In genomic region chr12:108231901-108232300, GRCm38 (mm10) we compare ENCODE assay signal across 15 mouse cellular contexts. TPM values are rescaled to one million over a fixed set of nuclear protein-coding genes. Genes with fewer than 3 reads are reported as not detected.
DNase-seq lines count a peak whose midpoint lies in the region; ATAC-seq and TF ChIP-seq lines count a peak whose summit lies in the region.
"Had no signal": no experiment of that assay in that cellular context is flagged by ENCODE, and none has a peak within 500 bp of the region (broad histone marks: within the 10 kb centered on the region; RNA-seq: fewer than 3 reads in every experiment).

No protein-coding gene starts in this region.

- 54% methylated on average over 9 of the region's 9 CpGs for whole genome bisulfite sequencing in kidney, postnatal 0 days
- WGBS in forebrain, embryonic 11.5 days, result 48% methylated on average over 9 of the region's 9 CpGs
- WGBS in hindbrain, embryonic 15.5 days, result 16% methylated on average over 9 of the region's 9 CpGs
- WGBS in limb, embryonic 10.5 days, result 51% methylated on average over 9 of the region's 9 CpGs

- intact Hi-C loops in gastrocnemius, postnatal 14 days (cut with DNase I; ENCODE audit: low total_unique reads), result no loop called here

- no peaks in the 10 kb centered on the region for H3K9me3 ChIP-seq in kidney, postnatal 0 days (replicated peaks; ENCODE audit: low read length)
- no peaks in the 10 kb centered on the region for H3K9me3 ChIP-seq in forebrain, embryonic 11.5 days (ENCODE audit: control insufficient read depth, low read length)
- H3K9me3 ChIP-seq in hindbrain, embryonic 15.5 days, result no peaks in the 10 kb centered on the region
- no peaks in the 10 kb centered on the region for H3K9me3 ChIP-seq in limb, embryonic 10.5 days (replicated peaks)
- H3K9me3 ChIP-seq: embryonic facial prominence, embryonic 13.5 days had no signal

- no peak for DNase-seq in kidney, postnatal 0 days (ENCODE audit: low spot score)
- DNase-seq in kidney, postnatal 36 days, result no peak
- no peak for DNase-seq in forebrain, embryonic 11.5 days (ENCODE audit: low spot score)
- peak; percentile 91 for DNase-seq in retina, postnatal 1 day
- no peak for DNase-seq in gastrocnemius, postnatal 14 days
- no peak for DNase-seq in limb, embryonic 10.5 days (ENCODE audit: low spot score)
- DNase-seq in spleen, postnatal 36 days (ENCODE audit: low spot score in 2 of 2), result no peak
- DNase-seq: heart, adult 2 months; heart, postnatal 4 days; kidney, postnatal 10 days; lung, postnatal 10 days had no signal

- H3K4me2 ChIP-seq in kidney, postnatal 0 days (ENCODE audit: low read length), result no peak overlapping the region
- H3K4me2 ChIP-seq in forebrain, embryonic 11.5 days (ENCODE audit: low read depth, low read length, severe bottlenecking), result no peak overlapping the region
- H3K4me2 ChIP-seq in hindbrain, embryonic 15.5 days, result no peak overlapping the region
- H3K4me2 ChIP-seq: embryonic facial prominence, embryonic 13.5 days; liver, embryonic 11.5 days had no signal

- H3K36me3 ChIP-seq in kidney, postnatal 0 days (ENCODE audit: insufficient read depth, low read length), result no peaks in the 10 kb centered on the region
- H3K36me3 ChIP-seq in forebrain, embryonic 11.5 days (ENCODE audit: control insufficient read depth, insufficient read depth, low read length), result no peaks in the 10 kb centered on the region
- H3K36me3 ChIP-seq in hindbrain, embryonic 15.5 days, result no peaks in the 10 kb centered on the region
- H3K36me3 ChIP-seq in limb, embryonic 10.5 days, result no peaks in the 10 kb centered on the region
- H3K36me3 ChIP-seq: embryonic facial prominence, embryonic 13.5 days had no signal

- peak overlapping the region; percentile 18; the same call in 1 of the 2 replicates for H3K9ac ChIP-seq in kidney, postnatal 0 days (ENCODE audit: low read depth, low read length)
- H3K9ac ChIP-seq in forebrain, embryonic 11.5 days (ENCODE audit: low read length), result no peak overlapping the region
- no peak overlapping the region for H3K9ac ChIP-seq in hindbrain, embryonic 15.5 days
- H3K9ac ChIP-seq: embryonic facial prominence, embryonic 13.5 days had no signal

- ATAC-seq in kidney, postnatal 0 days (replicated peaks; ENCODE audit: low FRiP score, low read depth), result no peak
- ATAC-seq in forebrain, embryonic 11.5 days (replicated peaks; ENCODE audit: low FRiP score), result no peak
- peak; percentile 31 for ATAC-seq in hindbrain, embryonic 15.5 days (ENCODE audit: low FRiP score, low read depth)

- no peak overlapping the region for H3K4me3 ChIP-seq in kidney, postnatal 0 days (replicated peaks; ENCODE audit: low read depth, low read length)
- H3K4me3 ChIP-seq in forebrain, embryonic 11.5 days (ENCODE audit: low read depth, low read length), result no peak overlapping the region
- no peak overlapping the region for H3K4me3 ChIP-seq in hindbrain, embryonic 15.5 days
- H3K4me3 ChIP-seq in limb, embryonic 10.5 days, result no peak overlapping the region
- H3K4me3 ChIP-seq: embryonic facial prominence, embryonic 13.5 days; heart, adult 2 months had no signal

- peaks cover 15% of the 10 kb centered on the region for H3K4me1 ChIP-seq in kidney, postnatal 0 days (replicated peaks; ENCODE audit: insufficient read depth, low read length)
- H3K4me1 ChIP-seq in forebrain, embryonic 11.5 days (replicated peaks; ENCODE audit: control insufficient read depth, insufficient read depth, low read length), result peaks cover 10% of the 10 kb centered on the region
- H3K4me1 ChIP-seq in hindbrain, embryonic 15.5 days (replicated peaks), result peaks cover 53% of the 10 kb centered on the region
- H3K4me1 ChIP-seq in limb, embryonic 10.5 days, result peaks cover 74% of the 10 kb centered on the region

- no peaks in the 10 kb centered on the region for H3K27me3 ChIP-seq in kidney, postnatal 0 days (ENCODE audit: insufficient read depth, low read length)
- no peaks in the 10 kb centered on the region for H3K27me3 ChIP-seq in forebrain, embryonic 11.5 days (ENCODE audit: control insufficient read depth, insufficient read depth, low read length)
- no peaks in the 10 kb centered on the region for H3K27me3 ChIP-seq in hindbrain, embryonic 15.5 days
- H3K27me3 ChIP-seq in limb, embryonic 10.5 days (ENCODE audit: low read depth, poor library complexity, severe bottlenecking), result peaks cover 37% of the 10 kb centered on the region
- H3K27me3 ChIP-seq: embryonic facial prominence, embryonic 13.5 days had no signal

- H3K27ac ChIP-seq in kidney, postnatal 0 days, result no peak overlapping the region
- H3K27ac ChIP-seq in forebrain, embryonic 11.5 days (ENCODE audit: low read depth, low read length), result 0 out of 2 replicates have a peak overlapping the region, but pooled peaks have one; percentile 25
- peak overlapping the region; percentile 41 for H3K27ac ChIP-seq in hindbrain, embryonic 15.5 days (replicated peaks)
- no peak overlapping the region for H3K27ac ChIP-seq in limb, embryonic 10.5 days
- H3K27ac ChIP-seq: embryonic facial prominence, embryonic 13.5 days; heart, adult 2 months had no signal

- TF ChIP-seq CTCF in kidney, postnatal 0 days (IDR thresholded peaks at IDR 0.05; ENCODE audit: low read depth), result no peak

RNA-seq across cellular contexts. Expression of gene Ccdc85c, which starts 43.3 kb away (rescaled TPM):
- polyA plus RNA-seq in kidney, postnatal 0 days (2015; fragmentation: Nextera tagmentation; extraction: Ambion mirVana), result 7.2 and 7.7 TPM in 2 replicates
- 18.0 and 18.8 TPM in 2 replicates for polyA plus RNA-seq in forebrain, embryonic 11.5 days (2014; fragmentation: Nextera tagmentation; extraction: Ambion mirVana)
- 13.7 and 14.7 TPM in 2 replicates for polyA plus RNA-seq in hindbrain, embryonic 15.5 days (2015; fragmentation: Nextera tagmentation; extraction: Ambion mirVana)
- 1 to 10 TPM; 5.4 to 5.7 TPM for total RNA-seq in gastrocnemius, postnatal 14 days (2021)
- polyA plus RNA-seq in limb, embryonic 10.5 days (2016; fragmentation: Nextera tagmentation; extraction: Ambion mirVana), result 5.4 and 6.2 TPM in 2 replicates
- total RNA-seq: monocyte, adult 5-6 weeks had no signal

RNA-seq across cellular contexts. Expression of gene Ccnk, which starts 52.5 kb away (rescaled TPM):
- polyA plus RNA-seq in kidney, postnatal 0 days (2015; fragmentation: Nextera tagmentation; extraction: Ambion mirVana), result 2.8 and 3.3 TPM in 2 replicates
- 5.0 and 6.2 TPM in 2 replicates for polyA plus RNA-seq in forebrain, embryonic 11.5 days (2014; fragmentation: Nextera tagmentation; extraction: Ambion mirVana)
- polyA plus RNA-seq in hindbrain, embryonic 15.5 days (2015; fragmentation: Nextera tagmentation; extraction: Ambion mirVana), result 2.8 and 3.1 TPM in 2 replicates
- total RNA-seq in gastrocnemius, postnatal 14 days (2021), result 10 to 100 TPM; 28.2 to 35.0 TPM
- polyA plus RNA-seq in limb, embryonic 10.5 days (2016; fragmentation: Nextera tagmentation; extraction: Ambion mirVana), result 3.3 and 3.4 TPM in 2 replicates

RNA-seq across cellular contexts. Expression of gene Setd3, which starts 52.8 kb away (rescaled TPM):
- 74.3 and 80.6 TPM in 2 replicates for polyA plus RNA-seq in kidney, postnatal 0 days (2015; fragmentation: Nextera tagmentation; extraction: Ambion mirVana)
- polyA plus RNA-seq in forebrain, embryonic 11.5 days (2014; fragmentation: Nextera tagmentation; extraction: Ambion mirVana), result 79.2 and 85.9 TPM in 2 replicates
- 95.6 and 95.9 TPM in 2 replicates for polyA plus RNA-seq in hindbrain, embryonic 15.5 days (2015; fragmentation: Nextera tagmentation; extraction: Ambion mirVana)
- 10 to 100 TPM; 69.6 to 75.0 TPM for total RNA-seq in gastrocnemius, postnatal 14 days (2021)
- 71.4 and 76.9 TPM in 2 replicates for polyA plus RNA-seq in limb, embryonic 10.5 days (2016; fragmentation: Nextera tagmentation; extraction: Ambion mirVana)

Comparison
In these comparisons a context has a peak if more than half of its experiments do, and no peak if none do; other contexts are left out.
1. H3K27ac ChIP-seq: peak in forebrain, embryonic 11.5 days (single experiment) and hindbrain, embryonic 15.5 days (single experiment); none in kidney, postnatal 0 days (single experiment) and limb, embryonic 10.5 days (single experiment).